Mouse (Mus musculus) megakaryocyte, embryonic 14.5 days (primary cell): ENCODE measurements around the gene Gm20388.

ENCODE experiments used
- FLI1 ChIP-seq: IDR thresholded peaks from 2 replicates; pipeline ENCODE4 v1.6.1; 2012; ENCODE audit warnings: low read length, inconsistent platforms, mixed read lengths
- GATA1 ChIP-seq: IDR thresholded peaks from 3 replicates; pipeline ENCODE4 v1.6.1; 2012; ENCODE audit warnings: mixed read lengths, low read length, inconsistent platforms, borderline replicate concordance

DNA sequence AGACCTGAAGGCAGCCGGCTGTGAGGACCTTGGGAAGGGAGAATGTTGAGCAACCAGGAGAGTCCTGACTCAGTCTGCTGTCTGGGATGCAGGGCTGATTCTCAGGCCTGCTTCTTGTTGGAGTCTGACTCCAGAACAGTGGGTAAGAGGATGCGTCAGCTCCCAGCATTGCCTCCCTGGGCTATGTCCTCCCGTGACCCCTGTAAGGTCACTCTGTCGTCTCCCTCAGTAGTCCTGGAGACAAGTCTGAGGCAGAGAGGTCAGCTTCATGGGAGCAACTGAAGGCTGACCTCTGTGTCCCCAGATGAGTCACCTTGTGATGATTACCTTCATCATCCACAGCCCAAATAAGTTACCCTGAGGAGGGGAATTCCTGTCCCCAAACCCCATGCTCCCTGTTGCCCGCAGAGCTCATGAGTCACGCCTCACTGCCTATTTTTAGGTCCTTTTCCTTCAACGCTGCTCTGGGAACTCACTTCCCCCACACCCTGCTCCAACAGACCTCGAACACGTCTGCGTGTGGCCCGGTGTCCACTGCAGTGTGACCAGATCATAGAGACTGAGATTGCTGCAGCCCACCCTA, 2234.2 kb downstream of the Gm20388 start:
- TF ChIP-seq GATA1 (no peak), FLI1 (no peak)
